Mouse (Mus musculus) MEL-GATA-1-ER (cell line): ENCODE results near the gene Vmn2r56.
"Not testable (repeated sequence)": the region's sequence is repeated elsewhere in the genome, so short reads cannot be mapped to it uniquely, and the experiment has no call there.

Source experiments
- DNase-seq: peaks from one replicate; pipeline ENCODE4 v3.0.0-alpha.2; 2012; ENCODE audit warnings: low read depth; ENCODE audit errors: extremely low read depth

The Vmn2r56 gene

DNA sequence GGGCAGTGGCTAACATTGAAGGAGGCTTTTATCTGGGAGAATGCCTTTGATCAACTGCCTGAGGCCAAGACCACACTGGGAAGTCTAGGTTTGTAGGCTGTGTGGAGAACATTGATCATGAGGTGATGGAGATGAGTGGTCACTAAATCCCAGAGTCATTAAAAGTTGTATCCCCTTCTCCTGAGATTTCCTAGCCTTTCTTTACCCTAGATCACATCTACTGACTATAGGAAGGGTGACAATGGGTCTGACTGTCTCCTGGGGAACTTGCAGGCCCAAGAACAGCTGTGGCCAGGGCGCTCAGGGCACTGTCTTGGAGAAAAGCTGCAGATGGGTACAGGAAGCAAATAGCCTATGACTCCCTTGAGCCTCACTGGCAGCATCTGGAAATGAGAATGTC is at the start of gene Vmn2r56:
Vmn2r56 (minus strand) TSS at position 101 of the 400 bp plus-strand sequence.
- DNase-seq: no peak

GRCm38 (mm10) chr7:12780151-12780830 is 45.5 kb upstream of the Vmn2r56 start:
- no peak for DNase-seq

- no peak for DNase-seq
Observed at GRCm38 (mm10) chr7:12779782-12780150, 45.0 kb upstream of the Vmn2r56 start.

DNA sequence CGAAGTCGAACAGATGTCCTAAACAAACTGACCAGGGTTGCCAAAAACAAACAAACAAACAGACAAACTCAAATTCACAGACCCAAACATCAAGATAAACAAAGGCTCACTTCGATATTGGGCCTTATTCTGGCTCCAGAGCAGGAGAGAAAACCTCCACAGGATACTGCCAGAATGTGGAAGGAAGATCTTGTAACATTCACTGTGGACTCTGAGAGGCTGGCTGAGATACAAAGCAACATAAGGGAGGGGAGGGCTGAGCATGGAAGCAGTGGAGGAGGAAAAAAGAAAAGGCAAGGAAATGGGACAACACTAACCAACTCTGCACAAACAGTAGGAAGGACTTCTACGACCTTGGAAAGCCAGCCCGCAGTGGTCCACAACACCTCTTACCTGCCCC is 44.3 kb upstream of the Vmn2r56 start:
- DNase-seq: no peak

GRCm38 (mm10) chr7:12774606-12775005 is 39.8 kb upstream of the Vmn2r56 start:
- DNase-seq: no peak

GRCm38 (mm10) chr7:12774111-12774510 is 39.3 kb upstream of the Vmn2r56 start:
- no peak for DNase-seq

DNA sequence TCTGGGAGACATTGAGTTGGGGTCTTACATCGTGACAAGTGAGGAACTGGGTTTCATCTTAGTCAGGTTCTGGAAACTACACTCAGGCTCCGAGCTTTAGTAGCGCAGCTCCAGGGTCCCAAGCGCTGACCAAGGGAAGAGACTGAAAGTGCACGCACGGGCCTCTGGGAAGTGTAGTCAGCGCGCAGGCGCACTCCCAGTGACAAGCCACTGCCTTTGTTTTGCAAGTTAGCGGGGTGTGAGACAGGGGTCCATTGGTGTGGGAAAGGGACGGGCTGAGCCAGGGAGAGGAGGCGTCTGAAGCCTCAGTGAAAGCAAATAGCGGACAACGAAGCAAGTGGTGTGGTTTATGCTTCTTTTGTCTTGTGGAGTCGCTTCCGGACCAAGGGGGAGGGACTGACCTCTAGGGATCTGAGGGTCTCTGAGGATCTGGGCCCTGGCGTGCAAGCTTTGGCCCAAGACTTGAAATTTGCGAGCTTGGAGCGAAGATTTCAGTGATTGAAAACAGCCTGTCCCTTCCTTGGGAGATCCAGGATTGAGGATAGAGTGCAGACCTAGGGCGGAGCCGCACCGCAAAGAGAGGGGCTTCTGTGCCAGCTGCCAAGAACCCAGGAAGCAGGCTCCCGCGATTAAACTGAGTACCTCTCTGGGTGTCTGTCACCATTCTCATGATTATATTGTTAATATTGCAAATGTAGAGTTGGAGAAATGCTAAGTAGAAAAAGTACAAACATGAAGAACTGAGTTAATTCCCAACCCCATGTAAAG is 14.8 kb upstream of the Vmn2r56 start:
- DNase-seq: no peak

DNA sequence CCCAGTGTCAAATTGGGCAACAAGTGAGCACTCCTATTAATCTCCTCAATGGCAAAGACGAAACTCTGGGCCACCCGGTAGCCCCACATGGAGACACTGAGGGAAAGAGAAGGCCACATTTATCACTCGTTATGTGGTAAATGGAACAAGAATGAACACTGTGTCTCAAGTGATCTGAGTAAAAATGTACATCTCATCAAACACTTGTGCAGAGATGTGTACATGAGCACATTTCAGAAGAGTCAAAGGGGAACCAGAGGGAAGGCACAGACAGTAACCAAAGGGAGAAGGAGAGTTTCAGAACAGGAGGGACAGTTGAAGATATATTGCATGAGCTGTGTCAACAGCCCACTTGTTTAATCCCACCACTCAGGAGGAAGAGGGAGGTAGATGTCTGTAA is 49.9 kb downstream of the Vmn2r56 start, which contains the start of gene Vmn2r55:
Vmn2r55 (minus strand) TSS at position 101 of the 400 bp plus-strand sequence.
- DNase-seq: not testable (repeated sequence)

DNA sequence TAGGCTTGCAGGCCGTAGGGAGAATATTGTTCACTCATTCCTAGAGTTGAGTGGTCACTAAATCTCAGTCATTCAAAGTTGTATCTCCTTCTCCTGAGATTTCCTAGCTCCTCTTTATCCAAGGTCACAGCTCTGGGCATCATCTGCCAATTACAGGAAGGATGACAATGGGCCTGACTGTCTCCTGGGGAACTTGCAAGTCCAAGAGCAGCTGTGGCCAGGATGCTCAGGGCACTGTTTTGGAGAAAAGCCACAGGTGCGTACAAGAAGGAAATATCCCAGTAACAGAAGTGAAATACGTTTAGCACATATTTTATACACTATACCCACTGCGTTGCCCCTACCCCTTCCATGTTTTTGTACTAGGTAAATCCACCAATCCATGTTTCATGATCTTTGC is 94.6 kb downstream of the Vmn2r56 start, which contains the start of gene Vmn2r54:
Vmn2r54 (minus strand) TSS at position 101 of the 400 bp plus-strand sequence.
- not testable (repeated sequence) for DNase-seq
